Mouse (Mus musculus) forelimb bud, embryonic 11.5 days (tissue): ENCODE data around the gene Hdac9.

Source experiments
- DNase-seq: peaks from one replicate; pipeline ENCODE4 v3.0.0-alpha.2; 2012; ENCODE audit warnings: low read depth, low spot score

Hdac9 gene

DNA sequence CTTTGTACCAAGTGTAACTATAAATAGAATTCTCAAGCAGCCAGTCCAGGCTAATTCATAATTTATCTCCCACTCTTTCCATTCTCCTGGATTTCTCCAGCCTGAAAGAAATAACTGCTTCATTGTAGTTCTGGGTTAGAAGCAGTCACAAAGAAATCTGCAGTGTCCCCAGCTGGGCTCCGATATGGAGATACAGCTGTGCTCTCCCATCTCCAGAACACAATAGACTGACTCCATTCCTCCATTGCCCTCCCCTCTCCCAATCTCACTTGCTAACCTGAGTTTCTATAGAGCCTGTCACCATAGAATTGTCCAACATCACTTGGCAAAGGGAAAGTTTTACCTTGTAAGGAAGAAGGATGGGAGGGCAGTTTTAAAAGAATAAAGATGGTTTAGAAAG is 218.9 kb downstream of the Hdac9 start:
- DNase-seq = no peak

DNA sequence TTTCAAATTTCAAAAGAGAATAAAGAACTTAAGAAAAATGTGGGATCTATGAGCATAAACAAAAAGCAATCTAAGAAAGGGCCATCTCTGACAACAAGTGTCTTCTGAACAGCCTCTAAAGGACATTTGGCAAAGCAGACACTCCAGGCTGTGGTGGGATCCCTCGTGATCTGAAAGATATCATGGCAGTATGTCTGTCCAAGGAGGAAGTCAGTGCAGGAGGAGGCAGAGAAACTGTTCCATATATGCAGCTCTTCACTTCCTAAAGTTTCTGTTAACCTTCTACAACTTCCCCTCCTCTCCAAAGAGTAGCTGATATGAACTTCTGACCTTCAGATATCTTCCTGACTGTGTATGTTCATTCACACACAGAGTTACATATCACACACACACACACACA is 220.2 kb downstream of the Hdac9 start:
- DNase-seq = no peak

DNA sequence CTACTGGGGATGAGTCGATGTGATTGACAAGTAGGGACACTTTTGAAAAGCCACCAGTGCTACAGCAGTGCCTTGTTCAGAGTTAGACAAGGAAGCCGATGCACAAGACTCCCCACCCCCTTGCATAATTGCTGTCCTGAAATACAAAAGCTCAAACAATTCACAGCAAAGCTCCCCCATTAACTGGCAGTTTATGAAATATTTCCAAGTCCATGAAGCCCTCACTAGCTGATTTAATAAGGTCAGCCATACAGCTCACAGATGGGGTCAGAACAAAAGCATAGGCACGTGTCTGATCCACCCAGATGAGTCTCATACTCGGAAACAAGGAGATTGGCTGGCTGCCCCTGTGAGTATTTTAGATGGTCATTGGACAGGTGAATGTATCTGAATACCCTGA is 228.0 kb downstream of the Hdac9 start:
- no peak for DNase-seq

DNA sequence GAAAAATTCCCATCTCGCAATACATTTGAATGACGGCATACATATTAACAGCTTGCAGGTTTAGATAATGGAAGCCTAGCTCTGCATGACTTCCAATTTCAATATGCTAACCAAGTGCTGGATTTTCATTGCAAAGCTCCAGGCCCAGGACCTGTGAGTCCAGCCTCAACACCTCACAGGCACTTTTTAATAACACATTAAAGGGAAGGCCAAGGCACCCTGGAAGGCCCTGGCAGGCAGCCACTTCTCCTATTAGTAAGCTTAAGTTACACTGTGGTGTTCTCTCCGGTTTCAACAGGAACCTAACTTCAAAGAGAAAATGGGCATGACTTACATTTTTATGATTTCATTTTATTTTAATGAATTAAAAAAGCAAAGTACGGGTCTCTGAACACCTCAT is 233.5 kb downstream of the Hdac9 start:
- DNase-seq = peak; percentile 61

DNA sequence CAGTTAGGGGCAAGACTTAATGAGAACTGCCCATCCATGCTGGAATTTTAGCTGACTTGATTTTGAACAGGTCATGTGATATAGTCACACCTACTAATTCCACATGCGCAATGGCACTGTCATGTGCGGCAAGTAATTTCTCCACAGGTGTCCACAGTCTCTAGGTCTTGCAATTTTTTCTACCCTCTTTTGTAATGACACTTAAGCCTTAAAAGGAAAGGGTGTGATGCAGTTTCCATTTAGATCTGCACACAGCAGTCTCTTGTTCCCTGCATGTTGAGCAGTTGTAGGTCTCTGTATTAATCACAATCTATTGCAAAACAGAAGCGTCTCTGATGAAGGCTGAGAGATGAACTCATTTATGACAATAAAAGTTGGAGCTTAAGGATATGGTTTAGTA is 234.2 kb downstream of the Hdac9 start:
- DNase-seq = no peak

DNA sequence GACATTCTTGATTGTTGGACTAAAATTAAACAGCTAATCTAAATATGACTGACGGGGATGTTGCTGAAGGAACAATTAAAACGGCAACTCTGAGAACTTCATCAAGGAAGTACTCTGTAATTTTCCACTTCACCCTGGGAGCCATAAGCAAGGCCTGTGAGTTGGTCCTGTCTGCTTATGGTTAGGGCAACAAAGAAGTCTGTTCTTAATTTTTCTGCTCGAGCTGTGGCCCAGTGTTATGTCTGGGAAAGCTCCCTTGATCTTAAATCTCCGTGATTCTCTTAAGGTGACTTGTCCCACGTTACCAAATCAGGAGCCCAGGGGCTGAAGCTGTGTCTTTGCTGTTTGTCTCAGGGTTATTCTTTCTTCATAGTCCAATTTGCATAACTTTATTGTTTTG is 236.3 kb downstream of the Hdac9 start:
- peak; percentile 39 for DNase-seq

DNA sequence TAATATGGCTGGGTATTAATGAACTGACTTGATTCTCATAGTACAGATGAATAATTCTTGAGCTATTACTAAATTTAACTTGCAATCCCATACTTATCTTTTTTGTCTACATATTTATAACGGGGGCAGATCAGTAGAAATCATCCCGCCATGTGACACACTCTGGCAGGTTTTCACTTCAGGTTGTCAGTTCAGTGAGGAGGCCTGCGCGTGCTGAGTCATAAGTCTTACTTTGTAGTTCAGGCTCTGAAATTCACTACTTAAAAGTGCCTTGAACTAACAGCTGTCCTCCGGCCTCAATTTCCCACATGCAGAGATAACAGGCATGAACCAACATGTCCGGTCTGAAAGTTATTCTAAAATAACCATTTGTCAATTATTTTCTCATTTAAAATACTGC is 239.8 kb downstream of the Hdac9 start:
- DNase-seq = no peak

DNA sequence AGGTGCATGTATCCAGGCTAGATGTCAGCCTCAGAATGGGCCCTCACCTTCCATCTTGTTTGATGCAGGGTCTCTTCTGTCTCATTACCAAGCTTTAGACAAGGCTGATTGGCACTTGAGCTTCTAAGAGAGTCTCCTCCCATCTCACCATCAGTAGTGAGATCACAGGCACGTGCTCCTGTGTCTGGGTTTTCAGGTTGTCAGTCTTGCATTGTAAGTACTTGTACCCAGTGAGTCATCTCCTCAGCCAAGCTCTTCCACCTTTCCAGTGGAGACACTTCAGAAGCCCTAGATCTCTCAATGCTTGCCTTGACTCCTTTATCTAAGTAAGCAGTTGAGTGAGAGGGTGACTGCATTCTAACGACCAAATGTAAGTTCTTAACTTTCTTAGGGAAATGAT is 242.7 kb downstream of the Hdac9 start:
- no peak for DNase-seq

DNA sequence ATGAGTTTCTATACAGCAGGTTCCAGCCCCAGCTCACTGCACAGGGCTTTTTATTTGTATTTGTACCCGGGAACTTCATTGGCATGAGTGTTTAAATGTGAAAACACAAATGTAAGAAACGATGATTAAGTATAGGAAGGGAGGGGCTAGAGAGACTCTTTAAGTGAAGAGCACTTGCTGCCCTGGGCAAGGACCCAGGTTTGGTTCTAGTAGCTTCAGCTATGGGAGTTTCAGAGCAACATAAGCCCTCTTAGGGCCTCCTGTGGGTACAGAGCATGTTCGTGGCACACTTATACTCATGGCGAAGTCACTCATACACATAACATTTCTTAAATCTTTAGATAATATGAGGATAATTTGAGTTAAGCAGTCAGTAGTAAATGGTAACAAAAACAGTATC is 243.4 kb downstream of the Hdac9 start:
- DNase-seq = no peak

DNA sequence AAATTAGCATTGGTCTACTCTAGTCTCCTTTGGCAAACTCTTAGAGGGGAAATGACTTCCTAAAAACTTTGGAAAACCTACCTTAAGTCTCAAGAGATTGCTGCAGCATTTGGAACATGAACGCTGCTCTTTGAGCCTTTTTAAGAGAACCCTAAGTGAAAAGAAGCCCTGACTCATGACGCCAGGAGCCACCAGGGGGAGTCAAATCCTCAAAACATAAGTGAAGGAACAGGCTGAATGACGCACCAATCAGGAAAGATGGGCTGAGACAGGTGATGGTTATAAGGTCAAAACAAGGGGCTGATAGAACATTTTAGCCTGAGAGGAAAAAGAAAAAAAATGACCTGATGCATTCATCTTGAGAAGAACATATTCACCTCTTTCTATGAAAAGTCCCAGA is 252.1 kb downstream of the Hdac9 start:
- peak; percentile 79 for DNase-seq

DNA sequence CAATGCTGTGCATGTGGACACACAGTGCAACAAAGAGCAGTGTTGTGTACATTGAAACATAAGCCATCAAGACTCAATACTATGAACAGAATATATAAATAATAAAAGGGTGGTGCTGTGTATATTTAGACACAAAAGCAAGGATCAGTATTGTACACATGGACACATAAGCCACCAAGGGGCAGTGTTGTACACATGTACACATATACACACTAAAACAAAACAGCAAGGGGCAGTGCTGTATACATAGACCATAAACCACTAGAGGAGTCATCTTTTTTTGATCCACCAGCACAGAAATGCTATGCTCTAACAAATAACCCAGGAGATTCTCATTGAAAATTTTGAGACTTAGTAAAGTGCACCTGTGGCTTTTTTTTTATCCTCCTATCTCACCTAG is 255.5 kb downstream of the Hdac9 start:
- no peak for DNase-seq

DNA sequence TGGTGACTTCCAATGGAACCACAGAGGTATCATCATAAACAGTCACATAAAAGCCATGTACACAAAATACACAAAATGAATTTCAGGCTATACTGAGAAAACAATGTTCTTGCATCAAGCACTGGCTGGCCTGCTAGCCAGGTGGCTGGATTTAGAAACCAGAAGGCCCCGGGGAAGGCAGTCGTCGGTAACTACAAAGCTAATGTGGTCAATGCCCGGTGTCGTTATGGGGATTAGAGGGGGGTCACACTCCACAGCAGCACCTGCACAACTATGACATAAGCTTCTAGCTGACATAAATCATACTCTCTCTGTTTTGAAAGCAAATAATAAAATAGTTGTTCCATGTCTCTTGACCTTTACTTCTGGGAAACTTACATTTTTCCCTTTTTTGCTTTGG is 256.9 kb downstream of the Hdac9 start:
- peak; percentile 76 for DNase-seq

DNA sequence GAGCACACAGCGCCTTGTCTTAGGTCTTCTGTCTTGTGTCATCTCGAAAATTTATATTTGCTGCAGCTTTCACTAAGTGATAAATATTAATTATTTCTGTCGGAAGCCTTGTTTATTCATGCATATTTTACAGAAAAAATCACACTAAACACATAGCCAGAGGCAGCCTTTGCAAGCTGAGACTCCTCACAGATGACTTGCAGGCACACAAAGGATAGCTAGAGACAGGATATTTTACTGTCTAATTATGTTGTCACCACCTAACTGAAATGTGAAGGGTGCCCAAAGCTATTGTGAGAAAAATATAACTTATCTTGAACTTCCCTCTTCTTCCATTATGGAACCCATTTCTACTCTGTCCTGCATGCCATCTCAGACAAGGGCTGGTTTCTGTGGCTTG is 258.3 kb downstream of the Hdac9 start:
- DNase-seq = no peak

DNA sequence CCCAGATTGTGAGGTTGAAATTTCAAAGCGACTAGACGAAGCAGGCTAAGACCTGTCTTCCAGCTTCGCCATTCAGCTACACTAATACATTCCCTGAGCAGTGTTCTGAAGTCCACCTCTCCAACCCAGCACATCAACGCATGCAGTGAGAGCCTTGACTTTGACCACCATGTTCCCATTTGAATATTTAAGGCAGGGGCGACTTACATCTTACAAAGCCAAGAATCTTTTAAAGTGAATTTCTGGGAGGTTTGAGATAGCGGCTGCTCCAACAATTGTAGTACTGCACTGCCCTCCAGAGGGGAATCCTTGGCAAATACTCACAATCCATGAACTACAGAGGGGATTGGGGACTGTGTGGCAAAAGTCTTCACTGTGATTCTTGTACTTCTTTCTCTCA is 258.8 kb downstream of the Hdac9 start:
- peak; percentile 68 for DNase-seq

DNA sequence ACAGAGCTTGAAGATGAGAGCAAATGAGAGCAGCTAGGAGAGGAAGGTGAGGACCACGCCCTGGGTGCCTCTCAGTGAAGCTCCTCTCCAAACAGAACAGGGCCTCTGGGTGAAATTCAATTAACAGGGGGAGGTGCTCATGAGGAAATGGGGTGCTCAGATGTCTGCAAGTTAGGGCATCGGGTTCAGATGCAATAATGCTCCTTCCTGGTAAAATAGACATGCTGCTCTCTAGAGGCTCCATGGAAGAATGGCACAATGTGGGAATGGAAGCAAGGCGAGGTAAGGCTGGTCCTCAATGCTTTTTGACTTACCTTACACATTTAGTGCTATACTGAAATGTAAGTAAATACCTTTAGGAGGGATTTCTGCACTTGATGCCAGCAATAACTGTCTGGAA is 263.3 kb downstream of the Hdac9 start:
- DNase-seq = no peak

DNA sequence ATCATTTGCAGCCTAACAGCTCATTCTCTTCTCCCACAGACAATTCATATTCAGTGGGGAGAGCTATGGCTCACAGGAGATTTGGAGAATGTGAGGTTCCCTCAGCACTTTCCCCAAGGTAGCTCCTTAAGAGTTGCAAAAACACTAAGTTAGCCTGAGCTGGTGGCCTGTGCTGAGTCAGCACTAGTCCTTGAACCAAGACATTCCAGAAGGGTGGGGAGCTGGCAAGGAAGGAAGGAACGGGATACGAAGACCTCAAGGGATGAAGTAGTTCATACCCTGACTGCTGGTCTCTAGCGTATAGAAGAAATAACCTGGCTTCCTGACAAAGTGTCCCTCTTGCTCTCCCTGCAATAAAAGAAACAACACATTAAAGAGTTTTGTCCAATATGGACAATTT is 268.1 kb downstream of the Hdac9 start:
- DNase-seq = no peak

DNA sequence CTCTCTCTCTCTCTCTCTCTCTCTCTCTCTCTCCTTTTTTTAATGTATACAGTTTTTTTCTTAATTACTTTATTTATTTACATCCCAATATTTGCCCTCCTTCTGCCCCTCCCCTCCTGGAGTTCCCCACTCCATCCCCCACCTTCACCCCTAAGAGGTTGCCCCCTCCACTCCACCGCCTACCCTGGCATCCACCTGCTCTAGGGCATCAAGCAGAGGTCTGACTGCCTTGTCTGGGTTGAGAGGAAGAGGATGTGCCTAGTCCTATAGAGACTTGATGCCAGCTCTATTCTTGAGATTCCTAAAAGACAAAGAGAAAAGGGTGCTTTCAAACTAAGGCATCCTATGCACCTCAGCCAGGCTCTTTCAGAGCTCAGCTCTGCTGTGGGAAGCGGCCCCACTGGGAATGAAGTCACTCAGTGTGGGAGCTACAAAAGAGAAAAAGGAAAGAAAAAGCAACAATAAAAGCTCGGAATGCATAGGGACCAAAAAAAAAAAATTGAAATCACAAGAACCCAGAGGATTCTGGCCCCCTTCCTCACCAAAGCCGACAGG is 275.1 kb downstream of the Hdac9 start:
- DNase-seq = no peak

DNA sequence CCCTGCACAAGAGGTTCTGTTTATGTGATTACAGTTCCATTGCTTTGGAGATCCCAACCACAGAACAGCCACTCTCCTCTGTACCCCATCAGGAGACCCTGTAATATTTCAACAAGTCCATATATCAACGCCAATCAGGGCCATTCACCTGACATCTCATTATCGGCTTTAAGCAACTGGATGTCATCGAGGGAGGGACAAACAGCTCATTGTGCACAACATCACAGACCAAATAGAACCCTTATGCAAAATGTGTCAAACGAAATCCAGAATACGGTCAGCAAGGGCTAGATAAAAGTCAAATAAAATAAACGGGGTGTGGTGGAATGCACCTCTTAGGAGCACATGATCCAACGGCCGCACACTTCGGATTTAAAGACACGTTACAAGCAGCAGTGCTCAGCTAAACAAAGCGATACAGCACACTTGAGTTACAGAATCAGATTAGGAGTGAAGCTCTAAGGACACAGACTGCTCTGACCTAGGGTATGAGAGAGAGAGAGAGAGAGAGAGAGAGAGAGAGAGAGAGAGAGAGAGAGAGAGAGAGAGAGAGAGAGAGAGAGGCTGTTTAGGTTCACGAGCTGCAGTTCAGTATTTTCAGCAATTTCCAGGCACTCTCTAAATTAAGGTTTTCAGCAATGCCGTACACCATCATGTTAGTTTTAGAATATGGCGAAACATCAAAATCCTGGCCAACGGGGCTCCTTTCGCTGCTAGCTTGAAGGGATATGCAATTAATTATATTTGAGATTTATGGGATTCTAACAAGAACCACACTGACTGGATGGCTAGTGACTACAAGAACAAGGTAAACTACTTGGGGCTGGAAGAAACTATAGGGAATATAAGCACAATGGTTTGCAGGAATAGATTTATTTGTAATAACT is 279.4 kb downstream of the Hdac9 start:
- DNase-seq = peak; percentile 79

DNA sequence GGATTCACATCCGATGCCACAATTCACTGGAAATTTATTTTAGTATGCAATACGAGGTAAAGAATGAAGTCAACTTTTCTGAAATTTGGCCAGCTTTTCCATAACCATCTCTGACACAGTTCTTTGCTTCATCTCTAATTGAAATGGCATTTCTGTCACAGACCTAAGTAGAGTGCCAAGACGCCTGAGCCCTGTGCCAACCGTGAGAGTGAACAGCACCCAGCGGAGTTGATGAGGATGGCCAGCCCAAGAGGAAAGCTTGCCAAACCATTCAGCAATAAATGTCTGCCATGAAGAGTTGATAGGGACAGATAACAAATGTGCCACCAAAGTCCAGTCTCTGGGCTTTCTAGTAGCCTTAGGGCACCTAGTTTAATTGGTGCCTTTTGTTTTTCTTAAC is 297.8 kb downstream of the Hdac9 start:
- no peak for DNase-seq

DNA sequence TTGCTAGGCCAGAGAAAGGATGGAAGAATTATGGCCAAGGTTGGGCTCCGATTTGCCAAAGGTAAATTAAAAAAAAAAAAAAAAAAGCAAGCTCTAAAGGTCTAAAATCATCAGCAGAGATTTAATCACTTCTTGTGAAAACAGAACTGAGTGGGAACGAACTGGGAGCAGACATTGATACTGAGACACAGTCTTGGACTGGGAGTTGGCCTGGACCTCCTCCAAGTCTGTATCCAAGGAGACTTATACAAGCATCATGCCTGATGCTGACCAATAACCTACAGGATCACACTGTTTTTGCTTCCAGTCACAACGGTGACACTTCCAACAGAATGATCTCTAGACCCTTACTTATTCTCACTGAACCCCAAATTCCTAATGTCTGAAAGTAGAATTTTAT is 298.6 kb downstream of the Hdac9 start:
- DNase-seq = no peak

DNA sequence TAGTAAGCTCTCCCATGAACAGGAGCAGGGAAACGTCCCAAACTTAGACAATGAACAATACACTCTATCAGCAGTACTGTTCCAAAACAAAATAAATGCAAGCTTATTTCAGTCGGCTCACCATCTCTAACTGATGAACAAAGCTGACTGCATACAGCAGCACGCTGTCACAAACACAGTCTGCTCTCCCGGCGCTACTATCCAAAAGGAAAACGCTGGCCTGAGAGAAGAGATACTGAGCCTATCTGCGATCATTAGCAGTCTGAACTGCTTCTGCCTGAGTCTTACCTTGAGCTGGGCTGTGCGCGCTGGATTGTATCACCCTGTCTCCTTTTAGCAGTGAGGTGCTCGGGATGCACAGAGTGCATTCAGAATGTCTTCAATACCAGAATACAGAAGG is 299.1 kb downstream of the Hdac9 start:
- no peak for DNase-seq

DNA sequence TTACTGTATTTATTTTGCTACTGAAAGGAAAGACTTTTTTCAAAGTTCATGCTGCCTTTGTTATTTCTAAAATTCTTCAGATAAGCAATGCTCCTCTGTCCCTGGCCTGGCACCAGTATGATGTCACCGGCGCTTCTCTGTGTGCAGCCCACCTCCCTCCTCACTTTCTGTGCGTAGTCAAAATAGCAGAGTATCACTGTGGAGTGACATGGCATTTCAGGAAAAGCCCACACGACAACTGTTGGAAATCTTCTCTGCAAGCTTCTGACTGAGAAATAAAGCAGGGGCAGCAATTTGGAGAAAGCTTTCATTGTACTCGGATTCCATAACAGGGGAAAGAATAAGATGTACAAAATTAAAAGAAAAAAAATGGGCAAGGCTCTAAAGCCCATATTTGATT is 302.1 kb downstream of the Hdac9 start:
- DNase-seq = no peak

DNA sequence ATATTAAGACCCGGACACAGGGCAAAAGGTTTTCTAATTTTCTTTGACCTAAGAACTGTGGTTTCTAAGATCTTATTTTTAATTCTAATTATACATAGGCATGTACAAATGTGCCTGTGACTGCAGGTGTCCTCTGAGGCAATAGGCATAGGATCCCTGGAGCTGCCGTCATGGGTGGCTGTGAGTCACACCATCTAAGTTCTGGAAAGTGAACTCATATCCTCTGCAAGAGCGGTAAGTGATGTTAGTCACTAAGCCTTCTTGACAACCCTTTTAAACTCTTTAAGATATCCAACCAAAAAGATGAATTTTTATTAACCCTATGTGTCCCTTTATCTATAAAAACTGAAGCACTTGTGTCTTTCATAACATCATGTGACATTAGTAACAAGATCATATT is 304.4 kb downstream of the Hdac9 start:
- DNase-seq = no peak

DNA sequence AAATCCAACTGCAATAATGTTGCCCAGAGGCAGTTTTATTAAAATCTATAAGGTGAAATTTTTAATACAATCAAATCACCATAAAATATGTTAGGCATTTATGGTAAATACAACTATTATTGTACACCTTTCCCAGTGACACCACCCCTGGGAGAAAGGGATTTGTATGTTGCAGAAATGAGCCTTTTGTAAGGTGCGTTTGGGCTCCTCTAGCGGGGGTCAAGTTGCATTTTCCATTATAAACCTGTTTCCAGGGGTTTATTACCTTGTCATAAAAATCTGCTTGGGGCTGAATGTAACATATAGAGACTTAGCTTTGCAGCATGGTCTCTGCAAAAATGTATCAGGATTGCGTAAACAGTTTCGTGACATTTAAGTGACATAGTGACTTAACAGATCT is 312.4 kb downstream of the Hdac9 start:
- no peak for DNase-seq
